Mouse (Mus musculus) liver, embryonic 13.5 days (tissue): Measurements from ENCODE around the gene Tmc8. TPM values are rescaled to one million over a fixed set of nuclear protein-coding genes. Genes with fewer than 3 reads are reported as not detected.

Experiments
- ATAC-seq: fragments of 200-750 bp; cut with Nextera tagmentation; 2 replicates; pipeline ENCODE4 v1.8.0; 2017; ENCODE audit warnings: low read depth, mild to moderate bottlenecking, moderate number of reproducible peaks, moderate library complexity
- DNase-seq: peaks from one replicate; pipeline ENCODE4 v3.0.0; 2022
- H3K27ac ChIP-seq: fragments of 300-500 bp; sonication (generic); 2 replicates; pipeline ENCODE4 v1.5.1; 2015; ENCODE audit warnings: moderate library complexity, mild to moderate bottlenecking, inconsistent platforms
- H3K27me3 ChIP-seq: fragments of 300-500 bp; sonication (generic); 2 replicates; pipeline ENCODE4 v1.6.1; 2015; ENCODE audit warnings: mild to moderate bottlenecking, inconsistent platforms
- H3K36me3 ChIP-seq: fragments of 300-500 bp; sonication (generic); 2 replicates; pipeline ENCODE4 v1.6.1; 2015; ENCODE audit warnings: mild to moderate bottlenecking, inconsistent platforms
- H3K4me1 ChIP-seq: fragments of 300-500 bp; sonication (generic); replicated peaks from 2 replicates; pipeline ENCODE4 v1.6.1; 2015; ENCODE audit warnings: inconsistent platforms
- H3K4me2 ChIP-seq: fragments of 300-500 bp; sonication (generic); 2 replicates; pipeline ENCODE4 v1.6.1; 2015; ENCODE audit warnings: inconsistent platforms, mild to moderate bottlenecking, moderate library complexity
- H3K4me3 ChIP-seq: fragments of 300-500 bp; sonication (generic); replicated peaks from 2 replicates; pipeline ENCODE4 v1.5.1; 2015; ENCODE audit warnings: mild to moderate bottlenecking, inconsistent platforms
- H3K9ac ChIP-seq: fragments of 300-500 bp; sonication (generic); 2 replicates; pipeline ENCODE4 v1.6.1; 2015; ENCODE audit warnings: mild to moderate bottlenecking, inconsistent platforms
- H3K9me3 ChIP-seq: fragments of 300-500 bp; sonication (generic); replicated peaks from 2 replicates; pipeline ENCODE4 v1.6.1; 2016; ENCODE audit warnings: inconsistent platforms
- WGBS: fragments of 180-500 bp; shearing (Covaris S2); methylation state at CpG from one replicate; pipeline ENCODE4 v1.1.7; 2015; ENCODE audit not compliant: insufficient replicate concordance; 5-methylcytosine and 5-hydroxymethylcytosine counted together
- polyA plus RNA-seq: library from polyadenylated mRNA; unstranded; fragments of >200 nt; fragmentation: Nextera tagmentation; extraction: Ambion mirVana; gene quantifications from 2 replicates; pipeline ENCODE4 v1.2.1, GENCODE M21; 2015

The Tmc8 gene
- polyA plus RNA-seq, 1 experiment from 2014 or later: 16.2 TPM

DNA sequence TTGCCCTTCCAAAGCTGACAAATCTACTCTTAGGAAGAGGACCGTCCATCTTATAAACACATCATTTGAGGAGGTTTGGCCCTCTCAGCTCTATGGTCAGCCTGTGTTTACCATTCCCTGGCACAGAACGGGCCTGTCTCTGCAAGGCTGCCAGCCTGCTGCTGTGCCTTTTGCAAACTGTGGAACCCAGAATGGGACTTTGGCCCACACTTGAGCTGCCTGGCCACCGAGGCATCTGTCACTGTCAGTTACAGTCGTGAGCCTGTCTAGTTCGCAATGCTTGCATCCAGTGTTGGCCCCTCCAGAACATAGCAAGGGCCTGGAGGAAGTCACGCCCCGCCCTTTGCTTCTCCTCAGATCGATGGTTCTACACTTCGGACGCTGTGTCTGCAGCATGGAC lies 22.6 kb upstream of the Tmc8 start:
- Histone ChIP-seq H3K27me3 (no peaks in the 10 kb centered on the region), H3K36me3 (peaks cover 76% of the 10 kb centered on the region), H3K4me1 (no peaks in the 10 kb centered on the region; the same call in 1 of the 2 replicates), H3K4me2 (no peak overlapping the region), H3K9me3 (no peaks in the 10 kb centered on the region), H3K9ac (no peak overlapping the region), H3K4me3 (no peak overlapping the region), H3K27ac (no peak overlapping the region)
- 89% methylated on average over 10 of the region's 10 CpGs for WGBS
- no peak for DNase-seq
- no peak for ATAC-seq

DNA sequence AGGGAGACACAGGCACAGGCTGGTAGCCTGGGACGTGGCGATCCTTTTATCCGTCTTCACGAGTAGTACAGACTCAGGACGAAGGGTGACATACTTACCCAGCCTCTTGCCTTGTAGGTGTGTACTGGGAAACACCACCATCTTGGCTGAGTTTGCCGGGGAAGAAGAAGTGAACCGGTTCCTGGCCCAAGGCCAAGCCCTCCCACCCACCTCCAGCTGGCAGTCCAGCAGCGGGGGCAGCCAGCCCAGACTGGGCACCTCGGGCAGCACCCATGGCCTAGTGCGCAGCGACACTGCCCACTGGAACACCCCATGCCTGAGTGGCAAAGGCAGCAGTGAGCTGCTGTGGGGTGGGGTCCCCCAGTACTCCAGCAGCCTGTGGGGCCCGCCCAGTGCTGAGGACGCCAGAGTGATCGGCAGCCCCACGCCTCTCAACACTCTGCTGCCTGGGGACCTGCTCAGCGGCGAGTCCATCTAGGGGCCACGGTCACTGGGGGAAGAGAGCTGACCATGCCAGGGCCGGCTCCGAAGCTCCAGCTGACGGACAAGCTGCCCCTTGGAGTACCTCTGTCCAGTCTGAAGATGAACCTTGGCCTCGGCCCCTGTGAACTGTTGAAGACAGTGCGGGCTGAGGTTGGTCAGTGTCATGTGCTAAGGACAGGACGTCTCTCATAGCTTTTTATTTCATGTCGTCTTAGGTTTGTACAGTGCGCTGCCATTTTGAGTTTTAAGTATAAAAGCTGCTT lies 21.3 kb upstream of the Tmc8 start:
- no peaks in the 10 kb centered on the region for H3K27me3 ChIP-seq
- no peak overlapping the region for H3K4me3 ChIP-seq
- no peak overlapping the region for H3K9ac ChIP-seq
- peaks cover 78% of the 10 kb centered on the region for H3K36me3 ChIP-seq
- WGBS: 89% methylated on average over 26 of the region's 26 CpGs
- no peak overlapping the region for H3K27ac ChIP-seq
- H3K4me2 ChIP-seq: no peak overlapping the region
- DNase-seq (no peak), ATAC-seq (no peak)
- H3K4me1 ChIP-seq: no peaks in the 10 kb centered on the region; the same call in none of the 2 replicates
- H3K9me3 ChIP-seq: no peaks in the 10 kb centered on the region

DNA sequence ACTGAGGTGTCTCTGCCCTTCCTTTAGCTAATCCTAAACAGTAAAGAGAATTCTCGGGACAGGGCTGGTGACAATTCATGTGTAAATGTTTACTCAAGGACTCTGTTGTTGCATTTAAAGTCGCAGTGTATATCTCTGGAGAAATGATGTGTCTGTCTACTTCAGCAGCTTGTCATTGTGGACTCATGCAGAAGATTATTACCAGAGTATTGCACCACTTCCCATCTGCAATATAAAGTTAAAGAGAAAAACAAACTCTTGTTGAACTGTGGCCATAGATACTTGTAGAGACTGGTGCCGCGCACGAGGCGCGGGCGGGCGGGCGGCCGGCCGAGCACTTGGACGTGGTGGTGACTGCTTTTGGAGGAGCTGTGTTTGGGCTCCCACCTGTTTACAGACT lies 20.1 kb upstream of the Tmc8 start:
- H3K27me3 ChIP-seq: no peaks in the 10 kb centered on the region
- WGBS: 87% methylated on average over 13 of the region's 13 CpGs
- no peak overlapping the region for H3K4me3 ChIP-seq
- no peaks in the 10 kb centered on the region; the same call in none of the 2 replicates for H3K4me1 ChIP-seq
- H3K36me3 ChIP-seq: peaks cover 80% of the 10 kb centered on the region
- ATAC-seq (no peak), DNase-seq (no peak)
- no peak overlapping the region for H3K9ac ChIP-seq
- H3K4me2 ChIP-seq: no peak overlapping the region
- no peaks in the 10 kb centered on the region for H3K9me3 ChIP-seq
- H3K27ac ChIP-seq: no peak overlapping the region

GRCm38 (mm10) chr11:117762246-117762645 lies 19.6 kb upstream of the Tmc8 start:
- ATAC-seq (no peak), DNase-seq (no peak)
- H3K4me3 ChIP-seq: no peak overlapping the region
- no peak overlapping the region for H3K9ac ChIP-seq
- H3K27me3 ChIP-seq: no peaks in the 10 kb centered on the region
- peaks cover 81% of the 10 kb centered on the region for H3K36me3 ChIP-seq
- 79% methylated on average over 12 of the region's 12 CpGs for WGBS
- no peaks in the 10 kb centered on the region for H3K9me3 ChIP-seq
- no peak overlapping the region for H3K27ac ChIP-seq
- no peaks in the 10 kb centered on the region; the same call in none of the 2 replicates for H3K4me1 ChIP-seq
- no peak overlapping the region for H3K4me2 ChIP-seq

GRCm38 (mm10) chr11:117764319-117764718 lies 17.6 kb upstream of the Tmc8 start:
- peaks cover 7% of the 10 kb centered on the region for H3K4me1 ChIP-seq
- no peak overlapping the region for H3K9ac ChIP-seq
- no peak overlapping the region for H3K27ac ChIP-seq
- H3K9me3 ChIP-seq: no peaks in the 10 kb centered on the region
- DNase-seq (no peak), ATAC-seq (no peak)
- no peak overlapping the region for H3K4me2 ChIP-seq
- H3K27me3 ChIP-seq: no peaks in the 10 kb centered on the region
- no peak overlapping the region for H3K4me3 ChIP-seq
- H3K36me3 ChIP-seq: peaks cover 80% of the 10 kb centered on the region
- WGBS: 86% methylated on average over 9 of the region's 9 CpGs

DNA sequence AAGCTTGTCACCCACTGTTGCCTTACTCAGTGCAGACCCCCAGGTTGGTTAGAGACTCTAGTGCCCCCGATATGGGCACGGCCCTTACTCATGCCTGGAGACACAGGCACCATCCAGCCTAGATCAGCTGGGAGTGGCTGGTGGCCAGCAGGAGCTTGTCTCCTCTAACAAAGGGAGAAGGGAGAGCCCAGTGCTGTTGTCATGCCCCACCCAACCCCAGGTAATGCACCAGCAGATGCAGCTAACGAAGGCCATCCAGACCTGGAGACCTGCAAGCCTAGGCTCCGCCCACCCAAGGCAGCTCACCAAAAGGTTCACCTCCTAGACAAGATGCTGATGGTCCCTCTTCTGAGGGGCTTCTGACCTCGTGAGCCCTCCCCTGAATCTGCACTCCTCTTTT lies 16.5 kb upstream of the Tmc8 start:
- WGBS: 76% methylated on average over 5 of the region's 5 CpGs
- Histone ChIP-seq H3K36me3 (peaks cover 80% of the 10 kb centered on the region), H3K4me3 (no peak overlapping the region), H3K9me3 (no peaks in the 10 kb centered on the region), H3K27me3 (no peaks in the 10 kb centered on the region), H3K4me2 (no peak overlapping the region), H3K4me1 (peaks cover 10% of the 10 kb centered on the region), H3K27ac (no peak overlapping the region), H3K9ac (no peak overlapping the region)
- DNase-seq (no peak), ATAC-seq (no peak)

GRCm38 (mm10) chr11:117766275-117766674 lies 15.6 kb upstream of the Tmc8 start:
- no peaks in the 10 kb centered on the region for H3K9me3 ChIP-seq
- H3K9ac ChIP-seq: no peak overlapping the region
- H3K27me3 ChIP-seq: no peaks in the 10 kb centered on the region
- WGBS: 90% methylated on average over 3 of the region's 3 CpGs
- H3K36me3 ChIP-seq: peaks cover 80% of the 10 kb centered on the region
- no peak overlapping the region; the same call in 1 of the 2 replicates for H3K27ac ChIP-seq
- ATAC-seq: no peak
- H3K4me2 ChIP-seq: no peak overlapping the region
- DNase-seq: no peak
- H3K4me3 ChIP-seq: no peak overlapping the region
- peaks cover 10% of the 10 kb centered on the region for H3K4me1 ChIP-seq

DNA sequence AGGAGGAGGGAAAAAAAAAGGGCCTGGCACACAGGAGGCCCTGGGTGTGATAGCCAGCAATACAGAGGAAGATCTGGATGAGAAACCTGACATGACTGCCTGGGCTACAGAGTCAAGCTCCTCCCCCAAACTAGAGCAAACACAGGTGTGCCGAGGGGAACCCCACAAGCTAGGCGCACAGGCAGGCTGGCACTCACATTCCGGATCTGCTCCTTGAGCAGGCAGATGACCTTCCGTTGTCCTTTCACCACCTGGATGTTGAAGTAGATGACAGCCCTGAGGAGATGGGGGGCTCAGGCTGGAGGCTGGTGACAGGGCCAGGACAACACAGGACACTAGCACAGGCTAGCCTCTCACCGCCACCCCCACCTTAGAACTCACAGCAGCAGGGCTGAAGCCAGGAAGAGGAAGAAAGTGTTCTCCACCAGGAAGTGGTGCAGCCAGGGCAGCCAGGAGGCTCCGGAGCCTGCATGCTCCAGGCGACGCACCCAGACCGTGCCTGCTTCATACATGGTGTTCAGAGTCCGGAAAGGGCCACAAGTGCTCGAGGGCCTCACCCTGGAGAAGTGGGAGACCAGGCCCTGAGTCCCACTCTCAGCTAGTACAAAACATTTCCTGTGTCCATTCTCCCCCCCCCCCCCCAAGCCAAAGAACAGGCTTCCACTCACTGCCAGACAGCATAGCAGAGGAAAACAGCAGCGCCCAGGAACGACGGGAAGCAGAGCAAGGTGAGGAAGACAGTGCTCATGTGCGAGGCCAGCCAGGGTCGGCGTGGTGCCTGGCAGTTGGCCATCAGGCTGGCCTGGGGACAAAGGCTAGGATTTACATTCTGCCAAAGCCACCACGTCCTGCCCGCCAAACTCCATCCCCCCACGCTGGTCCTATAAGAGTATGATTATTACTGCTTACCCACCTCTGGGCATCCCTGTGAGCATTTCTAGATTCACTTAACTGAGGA lies 12.9 kb upstream of the Tmc8 start:
- no peaks in the 10 kb centered on the region for H3K9me3 ChIP-seq
- H3K4me1 ChIP-seq: peaks cover 19% of the 10 kb centered on the region
- WGBS: 86% methylated on average over 20 of the region's 20 CpGs
- no peak overlapping the region for H3K4me3 ChIP-seq
- no peak overlapping the region for H3K4me2 ChIP-seq
- H3K36me3 ChIP-seq: peaks cover 99% of the 10 kb centered on the region
- no peaks in the 10 kb centered on the region for H3K27me3 ChIP-seq
- no peak overlapping the region for H3K27ac ChIP-seq
- H3K9ac ChIP-seq: no peak overlapping the region
- ATAC-seq (no peak), DNase-seq (no peak)

- 92% methylated on average over 7 of the region's 7 CpGs for WGBS
- ATAC-seq (no peak), DNase-seq (no peak)
- Histone ChIP-seq H3K9ac (no peak overlapping the region), H3K9me3 (no peaks in the 10 kb centered on the region), H3K27ac (no peak overlapping the region), H3K36me3 (peaks cover 99% of the 10 kb centered on the region), H3K27me3 (no peaks in the 10 kb centered on the region), H3K4me1 (peaks cover 20% of the 10 kb centered on the region), H3K4me2 (no peak overlapping the region), H3K4me3 (no peak overlapping the region)
Observed at GRCm38 (mm10) chr11:117769683-117770047, 12.2 kb upstream of the Tmc8 start.

GRCm38 (mm10) chr11:117770407-117770806 lies 11.5 kb upstream of the Tmc8 start:
- Histone ChIP-seq H3K4me2 (no peak overlapping the region), H3K36me3 (peaks cover 99% of the 10 kb centered on the region), H3K4me3 (no peak overlapping the region), H3K27me3 (no peaks in the 10 kb centered on the region), H3K4me1 (peaks cover 20% of the 10 kb centered on the region), H3K9ac (no peak overlapping the region), H3K27ac (no peak overlapping the region), H3K9me3 (no peaks in the 10 kb centered on the region)
- WGBS: 92% methylated on average over 10 of the region's 10 CpGs
- no peak for DNase-seq
- no peak for ATAC-seq

- DNase-seq (no peak), ATAC-seq (no peak)
- Histone ChIP-seq H3K9ac (no peak overlapping the region), H3K4me3 (no peak overlapping the region), H3K27ac (no peak overlapping the region), H3K9me3 (no peaks in the 10 kb centered on the region), H3K4me1 (peaks cover 37% of the 10 kb centered on the region), H3K27me3 (no peaks in the 10 kb centered on the region), H3K4me2 (no peak overlapping the region), H3K36me3 (peaks cover 99% of the 10 kb centered on the region)
- WGBS: 94% methylated on average over 7 of the region's 7 CpGs
Observed at GRCm38 (mm10) chr11:117772352-117772751, 9.5 kb upstream of the Tmc8 start.
